Mouse (Mus musculus): ENCODE measurements around the gene Col5a1. TPM values are rescaled to one million over a fixed set of nuclear protein-coding genes. Genes with fewer than 3 reads are reported as not detected.

Gene Col5a1
- polyA plus RNA-seq, 1 experiment, result 15.3 TPM

GRCm38 (mm10) chr2:27959275-27959674 is 73.0 kb downstream of the Col5a1 start:
- no peaks in the 10 kb centered on the region for H3K27me3 ChIP-seq (ENCODE audit: control insufficient read depth, insufficient read depth, low read length)
- no peak overlapping the region for H3K27ac ChIP-seq (ENCODE audit: insufficient read depth, low read length)
- 76% methylated on average over 6 of the region's 6 CpGs for WGBS
- no peak for DNase-seq
- TF ChIP-seq POLR2A (IDR thresholded peaks at IDR 0.05; ENCODE audit: borderline replicate concordance, insufficient read depth, low read length) (no peak), CTCF (IDR thresholded peaks at IDR 0.05; ENCODE audit: borderline replicate concordance, insufficient read depth, low read depth, low read length) (no peak)
- no peak overlapping the region for H3K4me3 ChIP-seq (replicated peaks; ENCODE audit: insufficient read depth, low read depth, low read length)
- peaks cover 14% of the 10 kb centered on the region for H3K4me1 ChIP-seq (ENCODE audit: control insufficient read depth, insufficient read depth, low read length)

- WGBS, result 76% methylated on average over 2 of the region's 2 CpGs
- no peak for DNase-seq
- TF ChIP-seq POLR2A (IDR thresholded peaks at IDR 0.05; ENCODE audit: borderline replicate concordance, insufficient read depth, low read length) (no peak), CTCF (IDR thresholded peaks at IDR 0.05; ENCODE audit: borderline replicate concordance, insufficient read depth, low read depth, low read length) (no peak)
These were observed 75.0 kb downstream of the Col5a1 start for GRCm38 (mm10) chr2:27961190-27961589.

GRCm38 (mm10) chr2:27962406-27962805 is 76.2 kb downstream of the Col5a1 start:
- no peak overlapping the region for H3K27ac ChIP-seq (ENCODE audit: insufficient read depth, low read length)
- no peak for TF ChIP-seq CTCF (IDR thresholded peaks at IDR 0.05; ENCODE audit: borderline replicate concordance, insufficient read depth, low read depth, low read length)
- peak; percentile 40 to 51 for DNase-seq
- no peaks in the 10 kb centered on the region for H3K27me3 ChIP-seq (ENCODE audit: control insufficient read depth, insufficient read depth, low read length)
- H3K4me3 ChIP-seq (replicated peaks; ENCODE audit: insufficient read depth, low read depth, low read length), result no peak overlapping the region
- peaks cover 11% of the 10 kb centered on the region for H3K4me1 ChIP-seq (ENCODE audit: control insufficient read depth, insufficient read depth, low read length)
- 22% methylated on average over 3 of the region's 3 CpGs for WGBS

More at GRCm38 (mm10) chr2:27961190-27961589, 75.0 kb downstream of the Col5a1 start:
- peaks cover 11% of the 10 kb centered on the region for H3K4me1 ChIP-seq (ENCODE audit: control insufficient read depth, insufficient read depth, low read length)
- H3K4me3 ChIP-seq (replicated peaks; ENCODE audit: insufficient read depth, low read depth, low read length), result no peak overlapping the region
- no peak overlapping the region for H3K27ac ChIP-seq (ENCODE audit: insufficient read depth, low read length)
- no peaks in the 10 kb centered on the region for H3K27me3 ChIP-seq (ENCODE audit: control insufficient read depth, insufficient read depth, low read length)

DNA sequence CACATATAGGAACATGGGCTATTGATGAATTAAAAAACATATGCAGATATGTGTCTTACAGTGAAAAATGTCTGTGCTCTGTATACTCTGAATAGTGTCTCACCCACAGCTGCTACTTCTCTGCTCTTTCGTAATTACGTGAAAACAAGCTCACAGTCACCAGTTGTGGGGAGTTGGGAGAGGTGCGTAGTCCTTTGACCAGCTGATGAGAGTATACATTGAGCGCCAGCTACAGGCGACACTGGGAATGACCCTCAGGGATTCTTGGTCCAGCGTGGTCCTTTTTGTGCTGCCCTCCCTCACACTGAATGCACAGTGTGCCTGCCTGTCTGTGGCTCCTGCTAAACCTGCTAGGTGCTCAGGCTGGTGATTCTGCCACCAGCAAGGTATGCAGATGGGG is 82.9 kb downstream of the Col5a1 start:
- WGBS, result 13% methylated on average over 6 of the region's 6 CpGs
- TF ChIP-seq CTCF (IDR thresholded peaks at IDR 0.05; ENCODE audit: borderline replicate concordance, insufficient read depth, low read depth, low read length) (peak; percentile 91), POLR2A (IDR thresholded peaks at IDR 0.05; ENCODE audit: borderline replicate concordance, insufficient read depth, low read length) (no peak)
- Histone ChIP-seq H3K27me3 (ENCODE audit: control insufficient read depth, insufficient read depth, low read length) (no peaks in the 10 kb centered on the region), H3K27ac (ENCODE audit: insufficient read depth, low read length) (no peak overlapping the region), H3K4me1 (ENCODE audit: control insufficient read depth, insufficient read depth, low read length) (peaks cover 1% of the 10 kb centered on the region), H3K4me3 (replicated peaks; ENCODE audit: insufficient read depth, low read depth, low read length) (no peak overlapping the region)
- DNase-seq, result peak; percentile 45 to 57

- no peak overlapping the region for H3K4me3 ChIP-seq (replicated peaks; ENCODE audit: insufficient read depth, low read depth, low read length)
- H3K27me3 ChIP-seq (ENCODE audit: control insufficient read depth, insufficient read depth, low read length), result no peaks in the 10 kb centered on the region
- H3K27ac ChIP-seq (ENCODE audit: insufficient read depth, low read length), result no peak overlapping the region
- peak; percentile 42 to 66 for DNase-seq
- 58% methylated on average over 3 of the region's 3 CpGs for WGBS
- no peaks in the 10 kb centered on the region; the same call in 1 of the 2 replicates for H3K4me1 ChIP-seq (ENCODE audit: control insufficient read depth, insufficient read depth, low read length)
- TF ChIP-seq CTCF (IDR thresholded peaks at IDR 0.05; ENCODE audit: borderline replicate concordance, insufficient read depth, low read depth, low read length) (peak; percentile 81), POLR2A (IDR thresholded peaks at IDR 0.05; ENCODE audit: borderline replicate concordance, insufficient read depth, low read length) (no peak)
These were observed 87.6 kb downstream of the Col5a1 start for GRCm38 (mm10) chr2:27973840-27974239.

DNA sequence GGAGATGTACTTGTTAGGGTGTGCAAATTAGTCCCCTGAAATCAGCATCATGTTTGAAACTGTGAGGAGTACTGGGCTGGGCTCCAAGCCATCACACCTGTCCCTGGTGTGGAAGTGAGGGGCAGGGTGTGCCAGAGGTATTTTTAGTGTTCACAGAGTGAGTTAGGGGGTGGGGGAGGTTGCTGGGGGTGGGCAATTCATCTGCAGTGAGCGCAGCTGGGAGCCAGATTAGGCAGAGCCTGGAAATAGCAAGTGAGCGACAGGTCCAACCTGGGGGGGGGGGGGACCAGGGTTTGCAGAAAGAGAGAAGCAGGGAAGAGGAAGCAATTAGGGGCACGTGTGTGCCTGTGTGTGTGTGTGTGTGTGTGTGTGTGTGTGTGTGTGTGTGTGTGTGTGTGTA is 89.6 kb downstream of the Col5a1 start:
- no peak overlapping the region for H3K4me3 ChIP-seq (replicated peaks; ENCODE audit: insufficient read depth, low read depth, low read length)
- no peak overlapping the region for H3K27ac ChIP-seq (ENCODE audit: insufficient read depth, low read length)
- no peaks in the 10 kb centered on the region for H3K4me1 ChIP-seq (ENCODE audit: control insufficient read depth, insufficient read depth, low read length)
- TF ChIP-seq POLR2A (IDR thresholded peaks at IDR 0.05; ENCODE audit: borderline replicate concordance, insufficient read depth, low read length) (no peak), CTCF (IDR thresholded peaks at IDR 0.05; ENCODE audit: borderline replicate concordance, insufficient read depth, low read depth, low read length) (no peak)
- H3K27me3 ChIP-seq (ENCODE audit: control insufficient read depth, insufficient read depth, low read length), result no peaks in the 10 kb centered on the region
- no peak for DNase-seq
- 42% methylated on average over 3 of the region's 3 CpGs for WGBS

DNA sequence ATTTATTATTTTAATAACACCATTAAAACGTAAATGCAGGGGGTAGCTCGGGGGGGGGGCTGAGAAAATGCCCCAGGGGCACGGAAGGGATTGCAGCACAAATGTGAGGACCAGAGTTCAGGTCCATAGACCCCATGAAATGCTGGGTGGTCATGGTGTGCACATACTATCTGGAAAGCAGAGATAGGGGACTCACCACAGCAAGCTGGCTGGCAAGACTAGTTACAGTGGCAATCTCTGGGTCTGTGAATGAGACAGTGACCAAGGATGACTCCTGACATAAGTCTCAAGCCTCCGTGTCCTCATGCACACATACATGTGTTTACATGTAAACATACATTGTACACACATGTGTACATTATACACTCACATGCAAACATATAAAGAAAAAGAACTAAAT is 90.3 kb downstream of the Col5a1 start:
- Histone ChIP-seq H3K4me1 (ENCODE audit: control insufficient read depth, insufficient read depth, low read length) (no peaks in the 10 kb centered on the region), H3K27ac (ENCODE audit: insufficient read depth, low read length) (no peak overlapping the region), H3K27me3 (ENCODE audit: control insufficient read depth, insufficient read depth, low read length) (no peaks in the 10 kb centered on the region), H3K4me3 (replicated peaks; ENCODE audit: insufficient read depth, low read depth, low read length) (no peak overlapping the region)
- TF ChIP-seq CTCF (IDR thresholded peaks at IDR 0.05; ENCODE audit: borderline replicate concordance, insufficient read depth, low read depth, low read length) (no peak), POLR2A (IDR thresholded peaks at IDR 0.05; ENCODE audit: borderline replicate concordance, insufficient read depth, low read length) (no peak)
- DNase-seq, result no peak
- 62% methylated on average over 4 of the region's 4 CpGs for WGBS

DNA sequence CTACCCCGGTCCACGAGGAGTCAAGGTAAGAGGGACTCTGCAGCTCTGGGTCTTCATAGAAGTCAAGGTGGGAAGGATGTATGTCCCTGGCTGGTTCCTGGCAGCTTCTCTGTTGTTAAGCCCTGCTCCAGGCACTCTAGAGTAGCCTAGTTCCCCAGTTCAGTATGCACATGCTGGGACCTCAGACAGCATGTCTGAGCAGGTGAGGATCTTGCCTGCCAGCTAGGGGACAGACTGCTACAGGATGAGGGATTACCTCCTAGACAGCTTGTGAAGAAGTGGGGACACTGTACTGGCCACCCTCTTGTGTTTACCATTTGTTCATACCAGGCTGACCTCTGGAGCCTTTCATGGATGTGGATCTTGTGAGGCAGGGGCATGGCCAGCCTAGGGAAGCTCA is 94.8 kb downstream of the Col5a1 start:
- no peak for DNase-seq
- Histone ChIP-seq H3K4me3 (replicated peaks; ENCODE audit: insufficient read depth, low read depth, low read length) (no peak overlapping the region), H3K4me1 (ENCODE audit: control insufficient read depth, insufficient read depth, low read length) (no peaks in the 10 kb centered on the region), H3K27ac (ENCODE audit: insufficient read depth, low read length) (no peak overlapping the region), H3K27me3 (ENCODE audit: control insufficient read depth, insufficient read depth, low read length) (no peaks in the 10 kb centered on the region)
- 89% methylated on average over 2 of the region's 2 CpGs for WGBS
- no peak for TF ChIP-seq POLR2A (IDR thresholded peaks at IDR 0.05; ENCODE audit: borderline replicate concordance, insufficient read depth, low read length)

Data from cerebellum, adult 2 months (tissue).